Mouse (Mus musculus): ENCODE data around the gene Grik2. TPM values are rescaled to one million over a fixed set of nuclear protein-coding genes. Genes with fewer than 3 reads are reported as not detected.
"Not testable (repeated sequence)": the region's sequence is repeated elsewhere in the genome, so short reads cannot be mapped to it uniquely, and the experiment has no call there.

The Grik2 gene
- total RNA-seq, 2 experiments from 2014 or later, result 0.10 to 0.48 TPM

GRCm38 (mm10) chr10:49647116-49647515 lies 141.4 kb downstream of the Grik2 start:
- DNase-seq, result no peak

GRCm38 (mm10) chr10:49639901-49640300 lies 148.7 kb downstream of the Grik2 start:
- no peak for DNase-seq

- DNase-seq, result no peak
Observed at GRCm38 (mm10) chr10:49623951-49624350, 164.6 kb downstream of the Grik2 start.

- DNase-seq, result no peak
Observed at GRCm38 (mm10) chr10:49597652-49598051, 190.9 kb downstream of the Grik2 start.

- no peak for DNase-seq
Observed at GRCm38 (mm10) chr10:49573514-49573913, 215.1 kb downstream of the Grik2 start.

GRCm38 (mm10) chr10:49559872-49560407 lies 228.6 kb downstream of the Grik2 start:
- no peak for DNase-seq

- no peak for DNase-seq
Observed at GRCm38 (mm10) chr10:49542249-49542648, 246.3 kb downstream of the Grik2 start.

GRCm38 (mm10) chr10:49519752-49520151 lies 268.8 kb downstream of the Grik2 start:
- DNase-seq, result no peak

GRCm38 (mm10) chr10:49500628-49501027 lies 287.9 kb downstream of the Grik2 start:
- DNase-seq, result no peak

- DNase-seq, result no peak
Observed at GRCm38 (mm10) chr10:49497302-49497701, 291.3 kb downstream of the Grik2 start.

GRCm38 (mm10) chr10:49481439-49481838 lies 307.1 kb downstream of the Grik2 start:
- no peak for DNase-seq

GRCm38 (mm10) chr10:49480085-49480749 lies 308.3 kb downstream of the Grik2 start:
- DNase-seq, result no peak

GRCm38 (mm10) chr10:49473613-49474012 lies 315.0 kb downstream of the Grik2 start:
- DNase-seq, result no peak

GRCm38 (mm10) chr10:49456791-49457190 lies 331.8 kb downstream of the Grik2 start:
- no peak for DNase-seq

GRCm38 (mm10) chr10:49453535-49453934 lies 335.0 kb downstream of the Grik2 start:
- no peak for DNase-seq

- no peak for DNase-seq
Observed at GRCm38 (mm10) chr10:49441369-49441768, 347.2 kb downstream of the Grik2 start.

- DNase-seq, result no peak
Observed at GRCm38 (mm10) chr10:49437057-49437456, 351.5 kb downstream of the Grik2 start.

- DNase-seq, result no peak
Observed at GRCm38 (mm10) chr10:49436301-49436700, 352.3 kb downstream of the Grik2 start.

- DNase-seq, result no peak
Observed at GRCm38 (mm10) chr10:49432825-49433224, 355.7 kb downstream of the Grik2 start.

GRCm38 (mm10) chr10:49417206-49417605 lies 371.4 kb downstream of the Grik2 start:
- DNase-seq, result not testable (repeated sequence)

- no peak for DNase-seq
Observed at GRCm38 (mm10) chr10:49382996-49383395, 405.6 kb downstream of the Grik2 start.

- no peak for DNase-seq
Observed at GRCm38 (mm10) chr10:49381852-49382251, 406.7 kb downstream of the Grik2 start.

- DNase-seq, result no peak
Observed at GRCm38 (mm10) chr10:49368601-49369000, 420.0 kb downstream of the Grik2 start.

- no peak for DNase-seq
Observed at GRCm38 (mm10) chr10:49365262-49365661, 423.3 kb downstream of the Grik2 start.

Measured in gastrocnemius, postnatal 25 days (tissue).